Mouse (Mus musculus): ENCODE measurements around the gene 4930453N24Rik. TPM values are rescaled to one million over a fixed set of nuclear protein-coding genes. Genes with fewer than 3 reads are reported as not detected.

4930453N24Rik gene
- polyA plus RNA-seq, 1 experiment from 2014 or later, result 21.8 TPM

- WGBS, result 86% methylated on average over 8 of the region's 8 CpGs
- no peak overlapping the region for H3K4me2 ChIP-seq (ENCODE audit: low read depth, low read length)
- no peaks in the 10 kb centered on the region; the same call in 1 of the 2 replicates for H3K4me1 ChIP-seq (replicated peaks; ENCODE audit: control insufficient read depth, insufficient read depth, low read length)
- H3K27ac ChIP-seq (ENCODE audit: low read length), result no peak overlapping the region
- H3K36me3 ChIP-seq (ENCODE audit: control insufficient read depth, insufficient read depth, low read length), result peaks cover 27% of the 10 kb centered on the region
- ATAC-seq (ENCODE audit: low read depth), result no peak
- no peak overlapping the region for H3K9ac ChIP-seq (ENCODE audit: low read length)
- H3K4me3 ChIP-seq (ENCODE audit: low read length), result no peak overlapping the region
- H3K27me3 ChIP-seq (ENCODE audit: control insufficient read depth, insufficient read depth, low read depth, low read length), result no peaks in the 10 kb centered on the region
- H3K9me3 ChIP-seq (ENCODE audit: control insufficient read depth, low read length), result peaks cover 8% of the 10 kb centered on the region; the same call in 1 of the 2 replicates
These were observed 4.2 kb downstream of the 4930453N24Rik start for GRCm38 (mm10) chr16:64766696-64767300.

GRCm38 (mm10) chr16:64759245-64759626 is 11.7 kb downstream of the 4930453N24Rik start:
- Histone ChIP-seq H3K36me3 (ENCODE audit: control insufficient read depth, insufficient read depth, low read length) (peaks cover 15% of the 10 kb centered on the region), H3K9ac (ENCODE audit: low read length) (no peak overlapping the region), H3K9me3 (ENCODE audit: control insufficient read depth, low read length) (peaks cover 13% of the 10 kb centered on the region), H3K4me1 (replicated peaks; ENCODE audit: control insufficient read depth, insufficient read depth, low read length) (peaks cover 3% of the 10 kb centered on the region; the same call in 1 of the 2 replicates), H3K4me2 (ENCODE audit: low read depth, low read length) (no peak overlapping the region), H3K4me3 (ENCODE audit: low read length) (no peak overlapping the region), H3K27me3 (ENCODE audit: control insufficient read depth, insufficient read depth, low read depth, low read length) (no peaks in the 10 kb centered on the region), H3K27ac (ENCODE audit: low read length) (peak overlapping the region; percentile 73)
- 34% methylated on average over 1 of the region's 1 CpGs for WGBS
- no peak for ATAC-seq (ENCODE audit: low read depth)

GRCm38 (mm10) chr16:64758561-64759244 is 12.3 kb downstream of the 4930453N24Rik start:
- Histone ChIP-seq H3K4me1 (replicated peaks; ENCODE audit: control insufficient read depth, insufficient read depth, low read length) (peaks cover 3% of the 10 kb centered on the region; the same call in 1 of the 2 replicates), H3K9ac (ENCODE audit: low read length) (no peak overlapping the region), H3K27ac (ENCODE audit: low read length) (peak overlapping the region; percentile 73), H3K4me2 (ENCODE audit: low read depth, low read length) (no peak overlapping the region), H3K9me3 (ENCODE audit: control insufficient read depth, low read length) (peaks cover 13% of the 10 kb centered on the region), H3K36me3 (ENCODE audit: control insufficient read depth, insufficient read depth, low read length) (peaks cover 12% of the 10 kb centered on the region), H3K27me3 (ENCODE audit: control insufficient read depth, insufficient read depth, low read depth, low read length) (no peaks in the 10 kb centered on the region), H3K4me3 (ENCODE audit: low read length) (no peak overlapping the region)
- peak; percentile 59 for ATAC-seq (ENCODE audit: low read depth)
- 37% methylated on average over 6 of the region's 6 CpGs for WGBS

GRCm38 (mm10) chr16:64757666-64758400 is 13.1 kb downstream of the 4930453N24Rik start:
- no peak overlapping the region for H3K4me2 ChIP-seq (ENCODE audit: low read depth, low read length)
- WGBS, result 59% methylated on average over 7 of the region's 7 CpGs
- no peaks in the 10 kb centered on the region for H3K27me3 ChIP-seq (ENCODE audit: control insufficient read depth, insufficient read depth, low read depth, low read length)
- peaks cover 3% of the 10 kb centered on the region; the same call in 1 of the 2 replicates for H3K4me1 ChIP-seq (replicated peaks; ENCODE audit: control insufficient read depth, insufficient read depth, low read length)
- ATAC-seq (ENCODE audit: low read depth), result peak; percentile 83
- H3K9ac ChIP-seq (ENCODE audit: low read length), result no peak overlapping the region
- H3K9me3 ChIP-seq (ENCODE audit: control insufficient read depth, low read length), result peaks cover 5% of the 10 kb centered on the region
- peaks cover 3% of the 10 kb centered on the region for H3K36me3 ChIP-seq (ENCODE audit: control insufficient read depth, insufficient read depth, low read length)
- H3K27ac ChIP-seq (ENCODE audit: low read length), result peak overlapping the region; percentile 46
- no peak overlapping the region for H3K4me3 ChIP-seq (ENCODE audit: low read length)

GRCm38 (mm10) chr16:64756321-64756720 is 14.6 kb downstream of the 4930453N24Rik start:
- ATAC-seq (ENCODE audit: low read depth), result no peak
- H3K36me3 ChIP-seq (ENCODE audit: control insufficient read depth, insufficient read depth, low read length), result no peaks in the 10 kb centered on the region; the same call in 1 of the 2 replicates
- H3K9me3 ChIP-seq (ENCODE audit: control insufficient read depth, low read length), result peaks cover 5% of the 10 kb centered on the region
- 79% methylated on average over 6 of the region's 6 CpGs for WGBS
- H3K4me3 ChIP-seq (ENCODE audit: low read length), result no peak overlapping the region
- H3K9ac ChIP-seq (ENCODE audit: low read length), result no peak overlapping the region
- no peak overlapping the region for H3K4me2 ChIP-seq (ENCODE audit: low read depth, low read length)
- no peaks in the 10 kb centered on the region for H3K27me3 ChIP-seq (ENCODE audit: control insufficient read depth, insufficient read depth, low read depth, low read length)
- peaks cover 3% of the 10 kb centered on the region; the same call in 1 of the 2 replicates for H3K4me1 ChIP-seq (replicated peaks; ENCODE audit: control insufficient read depth, insufficient read depth, low read length)
- no peak overlapping the region for H3K27ac ChIP-seq (ENCODE audit: low read length)

GRCm38 (mm10) chr16:64754743-64755139 is 16.2 kb downstream of the 4930453N24Rik start:
- Histone ChIP-seq H3K9me3 (ENCODE audit: control insufficient read depth, low read length) (peaks cover 5% of the 10 kb centered on the region), H3K27me3 (ENCODE audit: control insufficient read depth, insufficient read depth, low read depth, low read length) (no peaks in the 10 kb centered on the region), H3K4me2 (ENCODE audit: low read depth, low read length) (no peak overlapping the region), H3K27ac (ENCODE audit: low read length) (no peak overlapping the region), H3K4me1 (replicated peaks; ENCODE audit: control insufficient read depth, insufficient read depth, low read length) (peaks cover 1% of the 10 kb centered on the region; the same call in 1 of the 2 replicates), H3K9ac (ENCODE audit: low read length) (no peak overlapping the region), H3K36me3 (ENCODE audit: control insufficient read depth, insufficient read depth, low read length) (no peaks in the 10 kb centered on the region), H3K4me3 (ENCODE audit: low read length) (no peak overlapping the region)
- WGBS, result 36% methylated on average over 3 of the region's 3 CpGs
- no peak for ATAC-seq (ENCODE audit: low read depth)

GRCm38 (mm10) chr16:64753990-64754742 is 16.8 kb downstream of the 4930453N24Rik start:
- Histone ChIP-seq H3K9me3 (ENCODE audit: control insufficient read depth, low read length) (peaks cover 5% of the 10 kb centered on the region), H3K4me3 (ENCODE audit: low read length) (no peak overlapping the region), H3K4me1 (replicated peaks; ENCODE audit: control insufficient read depth, insufficient read depth, low read length) (no peaks in the 10 kb centered on the region), H3K27ac (ENCODE audit: low read length) (no peak overlapping the region), H3K27me3 (ENCODE audit: control insufficient read depth, insufficient read depth, low read depth, low read length) (no peaks in the 10 kb centered on the region), H3K36me3 (ENCODE audit: control insufficient read depth, insufficient read depth, low read length) (no peaks in the 10 kb centered on the region), H3K4me2 (ENCODE audit: low read depth, low read length) (no peak overlapping the region), H3K9ac (ENCODE audit: low read length) (no peak overlapping the region)
- ATAC-seq (ENCODE audit: low read depth), result no peak
- WGBS, result 56% methylated on average over 3 of the region's 3 CpGs

GRCm38 (mm10) chr16:64748237-64748636 is 22.7 kb downstream of the 4930453N24Rik start:
- H3K9ac ChIP-seq (ENCODE audit: low read length), result no peak overlapping the region
- H3K27ac ChIP-seq (ENCODE audit: low read length), result no peak overlapping the region
- no peaks in the 10 kb centered on the region for H3K36me3 ChIP-seq (ENCODE audit: control insufficient read depth, insufficient read depth, low read length)
- H3K4me3 ChIP-seq (ENCODE audit: low read length), result no peak overlapping the region
- WGBS, result 8% methylated on average over 10 of the region's 10 CpGs
- H3K4me2 ChIP-seq (ENCODE audit: low read depth, low read length), result no peak overlapping the region
- H3K4me1 ChIP-seq (replicated peaks; ENCODE audit: control insufficient read depth, insufficient read depth, low read length), result no peaks in the 10 kb centered on the region
- ATAC-seq (ENCODE audit: low read depth), result no peak
- H3K9me3 ChIP-seq (ENCODE audit: control insufficient read depth, low read length), result no peaks in the 10 kb centered on the region
- H3K27me3 ChIP-seq (ENCODE audit: control insufficient read depth, insufficient read depth, low read depth, low read length), result no peaks in the 10 kb centered on the region
